Mouse (Mus musculus): ENCODE measurements around the gene Cnn2.
"Not testable (repeated sequence)": the region's sequence is repeated elsewhere in the genome, so short reads cannot be mapped to it uniquely, and the experiment has no call there.

Cnn2 gene

DNA sequence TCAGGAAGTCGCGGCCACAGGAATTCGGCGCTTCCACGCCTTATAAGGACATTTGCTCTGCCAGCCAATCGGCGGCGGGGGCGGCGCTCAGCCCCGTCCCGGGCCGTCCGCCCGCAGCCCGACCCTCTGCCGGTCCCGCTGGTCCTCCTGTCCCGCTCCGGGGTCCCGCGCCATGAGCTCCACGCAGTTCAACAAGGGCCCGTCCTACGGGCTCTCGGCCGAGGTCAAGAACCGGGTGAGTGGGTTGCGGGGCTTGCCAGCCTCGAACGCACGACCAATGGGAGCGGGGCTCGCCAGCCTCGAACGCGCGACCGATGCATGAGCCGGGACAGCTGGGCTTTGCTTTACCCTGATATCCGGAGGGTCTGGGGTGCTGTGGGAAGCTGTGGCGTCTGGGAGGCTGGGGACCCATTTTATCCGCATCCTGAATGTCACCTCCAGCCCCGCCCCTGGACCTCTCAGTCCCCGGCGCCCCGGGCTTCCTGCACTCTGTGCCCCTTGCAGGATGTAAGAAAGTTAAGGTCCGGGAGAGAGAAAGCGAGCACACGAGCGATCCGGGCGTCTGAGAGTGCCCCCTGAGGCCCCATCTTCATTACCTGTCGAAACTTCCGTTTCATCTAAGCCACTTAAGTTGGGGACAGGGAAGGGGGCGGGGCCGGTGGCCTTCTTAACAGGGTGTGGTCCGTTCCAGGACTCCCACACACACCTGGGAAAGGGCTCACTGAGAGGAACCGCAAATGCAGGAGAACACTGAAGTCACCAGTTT is at the start of gene Cnn2:
TSS of gene Cnn2 (plus strand) at position 79 of the 766 bp plus-strand sequence.
- DNase-seq = peak; percentile 38

GRCm38 (mm10) chr10:79940749-79941148 is 47.6 kb upstream of the Cnn2 start:
- no peak for DNase-seq

DNA sequence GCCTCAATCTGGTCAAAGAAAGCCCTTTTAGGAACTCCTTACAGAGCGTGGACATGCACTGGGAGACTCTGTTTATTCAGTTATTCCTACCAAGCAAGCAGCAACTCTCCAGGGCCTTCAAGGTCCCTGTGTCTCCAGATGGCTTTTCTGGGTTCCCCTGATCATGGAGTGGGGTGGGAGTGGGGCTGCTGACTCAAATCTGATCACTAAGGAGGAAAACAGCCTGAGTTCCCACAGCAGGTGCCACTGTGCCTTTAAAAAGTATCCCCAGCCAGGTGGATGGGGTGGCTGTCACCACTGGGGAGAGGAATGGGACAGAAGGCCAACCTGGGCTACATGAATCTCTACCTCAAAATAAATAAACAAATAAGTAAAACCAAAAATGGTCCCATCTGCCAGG is 45.4 kb upstream of the Cnn2 start:
- DNase-seq = no peak

DNA sequence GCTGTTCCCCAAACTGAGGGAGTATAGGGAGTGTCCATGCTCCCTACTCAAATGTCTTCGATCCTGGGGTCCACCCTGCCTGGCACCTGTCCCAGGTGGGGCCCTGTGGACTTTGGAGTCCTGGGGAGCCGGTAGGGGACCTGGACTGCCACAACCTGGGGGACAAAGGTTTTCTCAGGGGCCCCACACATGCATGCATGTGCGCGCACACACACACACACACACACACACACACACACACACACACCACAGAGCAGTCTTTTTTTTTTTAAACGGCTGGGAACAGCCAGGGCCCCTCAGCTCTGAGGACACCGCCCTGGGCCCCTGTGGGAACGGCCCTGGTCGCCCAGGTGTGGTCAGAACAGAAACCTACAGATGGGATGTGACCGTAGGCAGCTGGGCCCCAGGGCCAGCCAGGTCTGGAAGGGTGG is 44.9 kb upstream of the Cnn2 start:
- DNase-seq = no peak

DNA sequence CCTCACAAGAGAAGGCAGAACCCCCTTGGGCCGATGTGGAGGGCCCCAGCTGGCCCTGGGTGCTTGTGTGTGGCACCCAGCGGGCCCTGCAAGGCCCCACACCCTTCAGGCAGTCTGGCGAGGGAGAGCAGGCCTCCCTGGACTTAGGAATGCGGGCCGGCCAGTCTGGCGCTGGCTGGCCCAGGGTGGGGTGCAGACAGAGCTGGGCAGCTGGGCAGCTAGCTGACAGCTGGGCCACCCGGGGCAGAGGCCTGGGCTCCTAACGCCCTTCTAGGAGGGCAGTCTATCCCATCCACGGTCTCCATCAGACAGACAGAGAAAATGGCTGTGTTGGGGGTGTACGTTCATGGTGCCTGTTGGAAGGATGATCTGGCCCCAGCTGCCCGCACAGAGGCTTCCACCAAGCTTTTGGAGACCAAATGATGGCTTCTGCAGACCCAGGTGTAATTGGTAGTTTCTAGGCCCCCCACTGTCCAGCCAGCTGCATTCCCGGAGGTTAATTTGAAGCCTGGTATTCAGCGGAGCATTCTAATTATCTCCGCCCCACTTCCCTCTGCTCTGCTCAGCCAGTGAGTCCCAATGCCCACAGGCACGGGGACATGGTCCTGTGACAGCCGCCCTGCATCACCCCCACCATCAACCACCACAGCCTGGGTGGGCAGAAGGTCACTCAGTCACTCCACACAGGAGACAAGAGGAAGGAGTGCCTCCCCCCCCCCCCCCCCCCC is 42.7 kb upstream of the Cnn2 start:
- DNase-seq = no peak

DNA sequence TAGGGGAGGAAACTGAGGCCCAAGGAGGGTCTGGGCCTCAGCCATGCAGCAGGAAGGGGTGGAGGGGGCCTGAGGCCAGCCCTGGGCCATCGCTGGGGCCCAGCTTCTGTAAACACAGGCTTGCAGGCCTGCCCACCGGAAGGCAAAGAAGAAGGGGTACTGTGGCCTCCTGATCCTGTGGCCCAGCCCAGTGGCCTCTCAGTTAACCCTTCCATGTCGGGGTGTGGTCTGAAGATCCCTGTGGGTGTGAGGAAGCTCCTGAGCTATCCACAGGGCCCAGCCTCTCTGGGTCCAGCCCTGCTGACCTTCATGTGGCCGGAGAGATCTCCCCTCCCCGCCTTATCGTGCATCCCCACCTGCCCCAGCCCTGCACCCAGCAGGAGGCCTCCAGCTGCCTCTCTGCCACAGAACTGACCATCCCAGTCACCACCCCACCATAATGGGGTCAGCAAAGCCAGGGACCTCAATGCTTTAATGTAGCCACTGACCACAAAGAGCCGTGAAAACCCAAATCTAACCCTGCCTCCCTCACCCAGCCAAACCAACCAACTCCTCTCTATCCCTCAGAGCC is 41.5 kb upstream of the Cnn2 start:
- no peak for DNase-seq

- DNase-seq = no peak
These were observed 40.9 kb upstream of the Cnn2 start for GRCm38 (mm10) chr10:79947502-79947901.

GRCm38 (mm10) chr10:79949873-79950272 is 38.5 kb upstream of the Cnn2 start:
- DNase-seq = no peak

GRCm38 (mm10) chr10:79950661-79951060 is 37.7 kb upstream of the Cnn2 start:
- DNase-seq = no peak

- no peak for DNase-seq
These were observed 34.4 kb upstream of the Cnn2 start for GRCm38 (mm10) chr10:79953946-79954345.

GRCm38 (mm10) chr10:79955691-79956090 is 32.7 kb upstream of the Cnn2 start:
- DNase-seq = no peak

DNA sequence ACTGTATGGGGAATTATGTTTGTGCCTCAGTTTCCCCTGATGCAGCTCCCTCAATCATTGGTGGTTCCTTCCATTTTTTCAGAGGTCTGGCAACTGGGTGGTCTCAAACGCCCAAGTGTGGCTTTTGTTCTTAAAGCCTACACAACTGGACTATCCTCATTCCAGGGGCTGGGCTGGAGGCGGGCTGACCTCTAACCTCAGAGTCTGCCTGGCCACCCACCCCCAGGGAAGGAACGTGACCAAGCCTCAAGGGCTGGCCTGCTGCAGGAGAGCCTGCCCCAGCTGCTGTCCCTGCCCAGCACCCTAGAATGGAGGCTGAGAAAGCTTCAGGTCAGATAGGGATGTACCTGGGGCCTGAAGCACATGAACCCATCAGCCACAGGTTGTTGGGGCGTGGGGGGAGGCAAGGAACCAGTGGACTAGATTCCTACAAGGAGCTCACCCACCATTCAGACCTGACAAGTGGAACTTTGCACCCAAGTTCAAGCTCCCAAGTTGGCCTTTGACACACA is 31.7 kb upstream of the Cnn2 start:
- no peak for DNase-seq

- DNase-seq = peak; percentile 77
These were observed 30.1 kb upstream of the Cnn2 start for GRCm38 (mm10) chr10:79958140-79958816.

DNA sequence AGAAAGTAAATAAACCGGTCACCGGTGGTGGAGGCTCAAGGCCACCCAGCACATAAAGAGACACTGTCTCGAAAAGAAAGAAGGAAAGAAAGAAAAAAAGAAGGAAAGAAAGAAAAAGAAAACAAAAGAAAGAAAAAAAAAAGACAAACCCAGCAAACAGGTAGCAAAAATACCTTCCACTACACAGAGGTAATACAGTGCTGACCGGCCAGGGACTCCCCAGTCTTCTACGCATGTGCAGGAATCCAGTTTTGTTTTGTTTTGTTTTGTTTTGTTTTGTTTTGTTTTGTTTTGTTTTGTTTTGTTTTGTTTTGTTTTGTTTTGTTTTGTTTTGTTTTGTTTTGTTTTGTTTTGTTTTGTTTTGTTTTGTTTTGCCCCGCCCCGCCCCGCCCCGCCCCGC is 29.0 kb upstream of the Cnn2 start:
- DNase-seq = not testable (repeated sequence)

DNA sequence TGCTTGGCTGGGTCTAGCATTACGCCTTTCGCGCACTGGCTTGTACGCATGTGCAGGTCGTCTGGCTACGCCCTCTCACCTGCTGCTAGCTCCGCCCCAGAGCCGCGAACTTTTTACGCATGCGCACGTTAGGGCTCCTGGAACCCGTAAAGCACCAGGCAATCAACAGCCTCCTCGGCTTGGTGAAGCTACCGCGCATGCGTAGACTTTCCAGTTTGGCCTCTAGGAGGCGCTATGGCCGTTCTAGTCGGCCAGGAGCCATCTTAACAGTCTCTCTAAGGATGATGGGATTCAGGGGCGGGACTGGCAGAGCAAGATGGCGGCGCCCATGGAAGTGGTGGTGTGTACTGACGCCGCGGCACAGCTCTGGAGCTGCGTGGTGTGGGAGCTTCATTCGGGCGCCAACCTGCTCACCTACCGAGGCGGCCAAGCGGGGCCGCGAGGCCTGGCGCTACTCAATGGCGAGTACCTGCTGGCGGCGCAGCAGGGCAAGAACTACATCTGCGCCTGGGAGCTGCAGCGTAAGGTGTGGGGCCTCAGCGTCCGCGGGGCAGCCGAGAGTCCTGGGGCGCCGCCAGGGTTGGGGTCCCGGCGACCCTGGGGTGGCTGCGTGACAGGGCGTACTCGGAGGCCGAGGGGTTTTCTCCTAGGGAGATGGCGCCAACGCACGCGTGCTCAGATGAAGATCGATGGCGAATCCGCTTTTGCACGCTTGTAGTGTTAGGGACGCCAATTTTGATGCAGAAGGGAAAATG is 28.4 kb upstream of the Cnn2 start, which contains the start of gene Wdr18:
TSS of gene Wdr18 (plus strand) at position 306 of the 755 bp plus-strand sequence.
- DNase-seq = peak; percentile 100

GRCm38 (mm10) chr10:79960671-79961294 is 27.6 kb upstream of the Cnn2 start:
- DNase-seq = no peak

DNA sequence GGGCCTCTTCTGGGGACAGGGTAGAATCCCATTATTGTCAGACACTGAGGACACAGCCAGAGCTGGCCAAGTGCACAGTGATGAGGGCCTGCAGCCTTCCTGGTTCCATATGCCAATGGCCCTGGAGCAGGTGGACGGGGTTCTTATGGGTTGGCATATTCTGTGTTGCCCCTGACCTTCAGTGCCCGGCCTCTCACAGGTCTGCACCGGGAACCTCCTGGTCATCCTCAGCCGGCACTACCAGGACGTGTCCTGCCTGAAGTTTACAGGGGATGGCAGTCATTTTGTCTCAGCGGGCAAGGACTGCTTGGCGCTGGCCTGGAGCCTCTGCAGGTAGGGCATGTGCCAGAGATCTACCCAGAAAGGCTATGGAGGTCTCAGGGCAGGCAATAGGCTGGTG is 23.7 kb upstream of the Cnn2 start:
- no peak for DNase-seq

- DNase-seq = no peak
These were observed 23.1 kb upstream of the Cnn2 start for GRCm38 (mm10) chr10:79965325-79965724.

DNA sequence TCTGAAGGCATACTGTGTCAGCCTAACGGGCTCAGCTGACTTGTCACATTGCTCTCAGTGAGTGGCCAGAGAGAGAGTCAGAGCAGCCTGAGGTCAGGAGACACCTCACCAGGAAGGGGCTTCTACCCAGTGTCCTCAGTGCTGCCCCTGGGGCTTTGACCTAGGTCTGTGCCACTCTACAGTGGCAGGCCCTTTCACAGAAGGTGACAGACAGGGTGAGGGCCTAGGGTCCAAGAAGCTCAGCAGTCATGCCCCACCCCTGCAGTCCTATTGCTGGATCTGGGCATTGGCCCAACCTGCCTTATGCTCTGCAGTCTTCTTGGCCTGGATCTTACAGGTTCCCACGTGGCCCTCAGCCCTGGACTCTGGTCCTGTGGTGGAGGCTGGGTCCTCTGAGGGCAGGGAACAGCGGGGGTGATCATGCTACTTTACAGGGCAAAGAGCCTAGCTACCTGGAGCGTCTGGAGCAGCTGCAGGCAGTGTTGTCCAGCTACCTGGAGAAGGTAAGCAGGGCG is 21.4 kb upstream of the Cnn2 start:
- peak; percentile 58 for DNase-seq

DNA sequence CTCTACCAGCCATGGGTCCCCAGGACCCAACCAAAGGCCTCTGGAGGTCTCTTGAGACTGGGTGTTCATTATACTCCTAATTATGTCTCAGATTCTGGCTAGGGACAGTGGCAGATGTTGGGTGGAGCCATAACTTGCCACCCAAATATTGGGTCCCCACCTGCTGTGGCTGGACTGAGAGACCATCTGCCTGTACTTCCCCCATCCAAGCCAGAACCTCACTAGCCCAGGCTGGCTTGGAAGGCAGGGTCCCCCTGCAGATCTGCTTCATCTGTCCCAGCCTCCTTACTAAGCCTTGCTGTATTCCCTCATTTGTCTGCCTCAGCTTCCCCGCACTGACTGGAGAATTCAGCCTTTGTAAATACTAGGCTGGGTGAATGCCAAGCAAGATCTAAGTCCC is 20.2 kb upstream of the Cnn2 start:
- DNase-seq = no peak

- no peak for DNase-seq
These were observed 19.2 kb upstream of the Cnn2 start for GRCm38 (mm10) chr10:79969124-79969568.
